Mouse (Mus musculus): ENCODE results near the gene Atrn. TPM values are rescaled to one million over a fixed set of nuclear protein-coding genes. Genes with fewer than 3 reads are reported as not detected.

Gene Atrn
- total and polyA plus RNA-seq, 2 experiments from 2014 or later = 11.4 to 80.3 TPM

DNA sequence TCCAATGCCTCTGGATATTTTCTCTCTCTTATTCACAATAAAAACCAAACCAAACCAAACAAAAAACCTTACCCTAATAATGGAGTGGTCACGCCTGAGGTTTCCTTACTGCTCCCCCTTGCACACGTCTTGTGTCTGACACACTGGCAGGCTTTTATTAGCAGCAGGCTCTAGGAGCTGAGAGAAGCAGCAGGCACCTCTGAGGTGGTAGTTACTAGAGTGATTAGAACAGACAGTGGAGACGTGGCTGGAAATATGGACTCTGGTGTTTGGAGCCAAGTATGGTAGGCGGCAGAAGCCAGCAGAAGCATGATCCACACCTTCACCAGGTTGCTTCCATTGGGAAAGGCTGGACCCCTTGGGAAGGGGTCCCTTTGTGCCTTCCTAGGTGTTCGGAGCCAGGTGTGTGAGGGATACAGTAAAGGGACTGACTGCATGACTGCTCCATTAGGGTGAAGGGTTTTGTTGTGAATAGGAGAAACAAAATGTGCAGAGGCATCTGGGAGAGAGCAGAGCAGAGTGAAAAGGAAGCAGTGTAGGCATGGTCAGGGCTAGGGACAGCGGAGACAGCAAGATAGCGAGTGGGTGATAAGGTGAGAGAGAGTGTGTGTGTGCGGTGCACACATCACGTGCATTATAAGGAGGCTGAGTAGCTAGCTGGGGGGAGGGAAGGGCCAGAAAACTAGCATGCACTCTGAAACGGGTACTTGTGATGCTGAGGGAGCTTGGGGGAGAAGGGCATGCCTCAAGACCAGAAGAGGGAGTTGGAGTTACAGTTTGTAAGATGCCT is 72.0 kb downstream of the Atrn start:
- Histone ChIP-seq H3K4me2 (ENCODE audit: low read depth) (no peak overlapping the region), H3K4me3 (ENCODE audit: low read depth, low read length) (no peak overlapping the region), H3K9ac (no peak overlapping the region), H3K36me3 (ENCODE audit: insufficient read depth) (peaks cover 52% of the 10 kb centered on the region), H3K27ac (ENCODE audit: low read depth, low read length) (no peak overlapping the region), H3K9me3 (ENCODE audit: low read length) (no peaks in the 10 kb centered on the region), H3K27me3 (ENCODE audit: insufficient read depth, low read length) (no peaks in the 10 kb centered on the region), H3K4me1 (ENCODE audit: insufficient read depth) (no peaks in the 10 kb centered on the region)
- no peak for DNase-seq
- no peak for ATAC-seq
- TF ChIP-seq CTCF (IDR thresholded peaks at IDR 0.05; ENCODE audit: low read depth) = no peak
- WGBS = 82% methylated on average over 10 of the region's 10 CpGs

DNA sequence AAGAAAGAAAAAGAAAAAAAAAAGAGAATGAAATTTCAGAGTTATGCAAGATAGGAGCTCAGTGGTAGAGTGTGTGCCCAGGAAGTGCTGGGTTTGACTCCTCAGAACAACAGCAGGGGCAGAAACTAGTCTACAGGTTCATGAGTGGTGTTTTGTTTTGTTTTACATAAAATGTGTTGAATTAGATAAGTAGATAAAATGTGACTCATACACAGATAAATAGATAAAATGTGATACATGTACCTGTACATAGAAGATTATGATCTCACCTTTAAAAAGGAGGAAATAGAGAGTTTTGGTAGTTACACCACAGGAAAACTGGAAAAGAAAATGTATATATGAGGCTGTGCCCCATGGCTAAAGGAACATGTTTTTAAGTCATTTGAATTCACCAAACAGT is 72.8 kb downstream of the Atrn start:
- H3K27ac ChIP-seq (ENCODE audit: low read depth, low read length) = no peak overlapping the region
- H3K9me3 ChIP-seq (ENCODE audit: low read length) = no peaks in the 10 kb centered on the region
- no peaks in the 10 kb centered on the region for H3K27me3 ChIP-seq (ENCODE audit: insufficient read depth, low read length)
- no peak overlapping the region for H3K4me3 ChIP-seq (ENCODE audit: low read depth, low read length)
- no peak overlapping the region for H3K4me2 ChIP-seq (ENCODE audit: low read depth)
- no peak for TF ChIP-seq CTCF (IDR thresholded peaks at IDR 0.05; ENCODE audit: low read depth)
- H3K4me1 ChIP-seq (ENCODE audit: insufficient read depth) = no peaks in the 10 kb centered on the region
- DNase-seq (no peak), ATAC-seq (no peak)
- no peak overlapping the region for H3K9ac ChIP-seq
- H3K36me3 ChIP-seq (ENCODE audit: insufficient read depth) = peaks cover 44% of the 10 kb centered on the region

DNA sequence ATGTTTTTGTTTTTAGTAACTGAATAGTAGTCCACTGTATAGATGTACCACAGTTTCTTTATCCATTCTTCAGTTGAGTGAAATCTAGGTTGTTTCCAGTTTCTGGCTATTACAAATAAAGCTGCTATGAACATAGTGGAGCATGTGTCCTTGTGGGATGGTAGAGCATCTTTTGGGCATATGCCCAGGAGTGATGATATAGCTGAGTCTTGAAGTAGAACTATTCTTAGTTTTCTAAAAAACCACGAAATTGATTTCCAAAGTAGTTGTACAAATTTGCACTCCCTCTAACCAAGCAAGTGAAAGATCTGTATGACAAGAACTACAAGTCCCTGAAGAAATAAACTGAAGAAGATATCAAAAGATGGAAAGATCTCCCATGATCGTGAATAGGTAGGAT is 86.5 kb downstream of the Atrn start:
- Histone ChIP-seq H3K9ac (no peak overlapping the region), H3K9me3 (ENCODE audit: low read length) (no peaks in the 10 kb centered on the region), H3K4me2 (ENCODE audit: low read depth) (no peak overlapping the region), H3K27ac (ENCODE audit: low read depth, low read length) (no peak overlapping the region), H3K4me1 (ENCODE audit: insufficient read depth) (no peaks in the 10 kb centered on the region), H3K4me3 (ENCODE audit: low read depth, low read length) (no peak overlapping the region), H3K27me3 (ENCODE audit: insufficient read depth, low read length) (no peaks in the 10 kb centered on the region), H3K36me3 (ENCODE audit: insufficient read depth) (peaks cover 17% of the 10 kb centered on the region)
- TF ChIP-seq CTCF (IDR thresholded peaks at IDR 0.05; ENCODE audit: low read depth) = no peak
- ATAC-seq = no peak
- DNase-seq = no peak
- 93% methylated on average over 2 of the region's 2 CpGs for WGBS

DNA sequence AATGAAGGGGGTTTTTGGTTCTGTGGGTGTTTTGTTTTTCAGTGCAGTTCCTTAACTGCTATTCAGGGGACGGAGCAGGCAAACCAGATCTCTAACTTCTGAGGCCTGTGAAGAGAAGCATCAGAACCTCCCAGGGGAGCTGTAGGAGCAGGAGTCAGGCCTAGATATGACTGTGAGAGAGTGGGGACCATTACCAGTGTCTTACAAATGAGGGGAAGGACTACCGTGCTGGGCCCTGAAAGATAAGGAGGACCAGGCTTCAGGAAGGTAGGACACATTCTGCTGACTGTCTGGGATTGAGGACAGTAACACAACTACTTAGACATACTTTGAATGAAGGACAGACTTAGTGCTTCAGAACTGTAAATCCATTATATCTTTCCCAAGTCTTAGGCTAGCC is 102.8 kb downstream of the Atrn start:
- no peak overlapping the region for H3K9ac ChIP-seq
- H3K27ac ChIP-seq (ENCODE audit: low read depth, low read length) = no peak overlapping the region
- no peak overlapping the region for H3K4me3 ChIP-seq (ENCODE audit: low read depth, low read length)
- H3K4me2 ChIP-seq (ENCODE audit: low read depth) = no peak overlapping the region
- DNase-seq (no peak), ATAC-seq (no peak)
- no peaks in the 10 kb centered on the region for H3K27me3 ChIP-seq (ENCODE audit: insufficient read depth, low read length)
- H3K36me3 ChIP-seq (ENCODE audit: insufficient read depth) = peaks cover 47% of the 10 kb centered on the region
- H3K4me1 ChIP-seq (ENCODE audit: insufficient read depth) = no peaks in the 10 kb centered on the region
- no peaks in the 10 kb centered on the region for H3K9me3 ChIP-seq (ENCODE audit: low read length)
- 95% methylated on average over 2 of the region's 2 CpGs for WGBS
- no peak for TF ChIP-seq CTCF (IDR thresholded peaks at IDR 0.05; ENCODE audit: low read depth)

DNA sequence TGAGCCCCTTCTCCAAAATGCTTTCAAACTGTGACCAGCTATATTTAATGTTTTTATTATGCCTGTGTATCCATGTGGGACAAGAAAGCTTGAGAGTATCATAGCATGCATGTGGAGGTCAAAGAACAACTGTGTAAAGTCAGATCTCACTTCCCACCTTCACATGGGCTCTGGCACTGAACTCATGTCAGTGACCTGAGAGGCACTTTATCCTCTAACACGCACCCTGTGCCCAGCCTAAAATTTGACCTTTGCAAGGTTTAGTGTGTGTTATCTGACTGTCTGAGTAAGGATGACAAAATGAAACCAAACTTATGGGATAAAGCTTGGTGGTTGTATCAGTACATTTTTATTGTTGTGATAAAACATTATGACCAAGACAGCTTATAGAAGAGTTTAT is 104.3 kb downstream of the Atrn start:
- Histone ChIP-seq H3K4me1 (ENCODE audit: insufficient read depth) (no peaks in the 10 kb centered on the region), H3K27me3 (ENCODE audit: insufficient read depth, low read length) (no peaks in the 10 kb centered on the region), H3K4me3 (ENCODE audit: low read depth, low read length) (no peak overlapping the region), H3K27ac (ENCODE audit: low read depth, low read length) (no peak overlapping the region), H3K9ac (no peak overlapping the region), H3K36me3 (ENCODE audit: insufficient read depth) (peaks cover 43% of the 10 kb centered on the region), H3K4me2 (ENCODE audit: low read depth) (no peak overlapping the region), H3K9me3 (ENCODE audit: low read length) (no peaks in the 10 kb centered on the region)
- no peak for ATAC-seq
- no peak for TF ChIP-seq CTCF (IDR thresholded peaks at IDR 0.05; ENCODE audit: low read depth)
- WGBS = 84% methylated on average over 1 of the region's 1 CpGs
- DNase-seq = no peak

DNA sequence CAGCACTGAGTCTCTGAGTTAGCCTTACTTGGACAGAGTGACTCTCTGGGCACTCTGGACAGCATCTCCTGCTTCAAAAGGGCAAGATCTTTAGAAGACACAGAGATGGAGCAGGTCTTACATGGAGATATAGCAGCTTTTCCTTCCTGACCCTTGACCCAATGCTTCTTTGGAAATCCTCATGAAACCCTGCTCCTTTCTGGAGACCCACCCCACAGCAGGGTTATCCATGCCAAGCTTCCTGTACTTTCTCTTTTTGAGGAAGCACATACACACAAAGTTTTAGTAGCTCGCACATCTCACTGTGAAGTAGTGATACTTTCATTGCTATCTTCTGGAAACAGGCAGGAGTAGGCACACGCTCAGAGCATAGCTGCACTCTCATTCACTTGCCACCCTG is 118.9 kb downstream of the Atrn start:
- no peak for TF ChIP-seq CTCF (IDR thresholded peaks at IDR 0.05; ENCODE audit: low read depth)
- WGBS = 93% methylated on average over 2 of the region's 2 CpGs
- no peaks in the 10 kb centered on the region for H3K9me3 ChIP-seq (ENCODE audit: low read length)
- no peak overlapping the region for H3K4me3 ChIP-seq (ENCODE audit: low read depth, low read length)
- ATAC-seq (no peak), DNase-seq (no peak)
- H3K4me1 ChIP-seq (ENCODE audit: insufficient read depth) = no peaks in the 10 kb centered on the region
- no peaks in the 10 kb centered on the region for H3K27me3 ChIP-seq (ENCODE audit: insufficient read depth, low read length)
- H3K9ac ChIP-seq = no peak overlapping the region
- H3K36me3 ChIP-seq (ENCODE audit: insufficient read depth) = peaks cover 68% of the 10 kb centered on the region
- no peak overlapping the region for H3K27ac ChIP-seq (ENCODE audit: low read depth, low read length)
- H3K4me2 ChIP-seq (ENCODE audit: low read depth) = no peak overlapping the region

DNA sequence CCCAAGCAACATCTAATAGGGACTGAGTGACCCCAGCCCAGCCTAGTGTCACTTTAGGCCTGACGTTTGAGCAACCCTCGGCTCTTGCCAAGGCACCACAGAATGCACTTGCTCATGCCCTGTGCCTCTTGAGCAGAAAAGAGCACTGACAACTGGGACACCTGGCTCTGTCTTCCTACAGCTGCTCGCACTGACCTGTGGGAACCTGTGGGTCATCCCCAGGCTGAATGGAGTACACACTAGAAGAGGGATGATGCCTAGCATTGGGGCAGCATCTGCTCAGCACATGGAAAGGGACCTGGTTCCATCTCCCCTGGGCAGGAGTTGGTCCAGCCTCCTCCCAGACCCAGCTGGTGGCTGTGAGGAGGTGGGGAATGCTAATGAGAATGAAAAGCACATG is 120.6 kb downstream of the Atrn start:
- no peaks in the 10 kb centered on the region for H3K27me3 ChIP-seq (ENCODE audit: insufficient read depth, low read length)
- peaks cover 56% of the 10 kb centered on the region for H3K36me3 ChIP-seq (ENCODE audit: insufficient read depth)
- ATAC-seq (no peak), DNase-seq (no peak)
- no peak for TF ChIP-seq CTCF (IDR thresholded peaks at IDR 0.05; ENCODE audit: low read depth)
- no peaks in the 10 kb centered on the region for H3K9me3 ChIP-seq (ENCODE audit: low read length)
- 87% methylated on average over 3 of the region's 3 CpGs for WGBS
- no peak overlapping the region for H3K4me2 ChIP-seq (ENCODE audit: low read depth)
- H3K4me1 ChIP-seq (ENCODE audit: insufficient read depth) = no peaks in the 10 kb centered on the region
- H3K9ac ChIP-seq = no peak overlapping the region
- no peak overlapping the region for H3K4me3 ChIP-seq (ENCODE audit: low read depth, low read length)
- no peak overlapping the region for H3K27ac ChIP-seq (ENCODE audit: low read depth, low read length)
